Mouse (Mus musculus) stomach, postnatal 0 days (tissue): ENCODE measurements around the gene Ppp2r5a. TPM values are rescaled to one million over a fixed set of nuclear protein-coding genes. Genes with fewer than 3 reads are reported as not detected.
A peak's percentile ranks its signal among the peaks of the same experiment; 100 is the strongest.

Experiments
- ATAC-seq: fragments of 200-750 bp; cut with Nextera tagmentation; 2 replicates; pipeline ENCODE4 v1.8.0; 2017; ENCODE audit not compliant: low FRiP score, low TSS enrichment
- DNase-seq: peaks from one replicate; pipeline ENCODE4 v3.0.0-alpha.2; 2016; ENCODE audit warnings: low spot score
- H3K27ac ChIP-seq: fragments of 300-500 bp; sonication (generic); replicated peaks from 2 replicates; pipeline ENCODE4 v1.5.1; 2014; ENCODE audit warnings: mild to moderate bottlenecking, control low read depth
- H3K27me3 ChIP-seq: fragments of 300-500 bp; sonication (generic); 2 replicates; pipeline ENCODE4 v1.6.1; 2014; ENCODE audit warnings: low read length; ENCODE audit not compliant: control insufficient read depth, insufficient read depth
- H3K36me3 ChIP-seq: fragments of 300-500 bp; sonication (generic); 2 replicates; pipeline ENCODE4 v1.6.1; 2014; ENCODE audit warnings: low read length, mixed read lengths; ENCODE audit not compliant: control insufficient read depth, insufficient read depth
- H3K4me1 ChIP-seq: fragments of 300-500 bp; sonication (generic); replicated peaks from 2 replicates; pipeline ENCODE4 v1.6.1; 2014; ENCODE audit warnings: antibody characterized with exemption; ENCODE audit not compliant: control insufficient read depth, insufficient read depth
- H3K4me2 ChIP-seq: fragments of 300-500 bp; sonication (generic); replicated peaks from 2 replicates; pipeline ENCODE4 v1.6.1; 2014; ENCODE audit warnings: low read depth, mild to moderate bottlenecking, control low read depth, moderate library complexity
- H3K4me3 ChIP-seq: fragments of 300-500 bp; sonication (generic); 2 replicates; pipeline ENCODE4 v1.5.1; 2014; ENCODE audit warnings: low read depth, low read length, control low read depth
- H3K9ac ChIP-seq: fragments of 300-500 bp; sonication (generic); 2 replicates; pipeline ENCODE4 v1.6.1; 2014; ENCODE audit warnings: mild to moderate bottlenecking, low read length, control low read depth, mixed read lengths
- H3K9me3 ChIP-seq: fragments of 300-500 bp; sonication (generic); 2 replicates; pipeline ENCODE4 v1.6.1; 2016; ENCODE audit warnings: low read length; ENCODE audit not compliant: control insufficient read depth
- CTCF ChIP-seq: IDR thresholded peaks from 2 replicates; pipeline ENCODE4 v1.5.1; 2016; ENCODE audit warnings: antibody characterized with exemption, low read depth, mild to moderate bottlenecking, moderate library complexity
- EP300 ChIP-seq: optimal IDR thresholded peaks from 2 replicates; pipeline ENCODE3; 2016; ENCODE audit warnings: antibody characterized with exemption
- WGBS: fragments of 180-500 bp; shearing (Covaris S2); extraction: QIAGEN DNeasy Blood & Tissue Kit; methylation state at CpG from one replicate; pipeline ENCODE4 v1.1.7; 2014; 5-methylcytosine and 5-hydroxymethylcytosine counted together
- polyA plus RNA-seq: library from polyadenylated mRNA; unstranded; fragments of >200 nt; fragmentation: Nextera tagmentation; extraction: Ambion mirVana; gene quantifications from 2 replicates; pipeline ENCODE4 v1.2.1, GENCODE M21; 2015

Ppp2r5a gene
- polyA plus RNA-seq, 1 experiment from 2014 or later = 28.4 TPM

DNA sequence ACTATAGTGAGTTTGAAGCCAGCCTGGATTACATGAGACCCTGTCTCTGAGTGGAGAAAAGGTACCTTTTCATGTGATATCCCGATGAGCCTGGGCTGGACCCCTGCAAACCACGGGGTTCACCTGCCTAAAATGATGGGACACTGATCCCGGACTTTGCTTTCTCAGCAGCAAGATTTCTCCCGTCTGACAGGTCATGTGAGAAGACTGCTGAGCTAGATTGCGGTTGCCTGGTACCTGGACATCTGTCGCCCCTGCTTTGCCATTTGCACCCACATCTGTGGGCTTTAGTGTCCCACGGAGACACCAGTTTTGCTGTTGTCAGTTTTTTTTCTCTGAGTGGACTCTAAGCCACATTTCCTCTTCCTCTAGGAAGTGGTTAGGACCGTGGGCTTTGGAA is 75.8 kb downstream of the Ppp2r5a start:
- ATAC-seq (no peak), DNase-seq (no peak)
- no peaks in the 10 kb centered on the region for H3K9me3 ChIP-seq
- no peak overlapping the region for H3K4me3 ChIP-seq
- H3K27me3 ChIP-seq = no peaks in the 10 kb centered on the region
- 80% methylated on average over 8 of the region's 8 CpGs for WGBS
- H3K4me2 ChIP-seq = peak overlapping the region; percentile 93
- H3K4me1 ChIP-seq = peaks cover 4% of the 10 kb centered on the region
- H3K27ac ChIP-seq = no peak overlapping the region
- no peak for TF ChIP-seq EP300
- no peak for TF ChIP-seq CTCF
- H3K36me3 ChIP-seq = no peaks in the 10 kb centered on the region
- no peak overlapping the region for H3K9ac ChIP-seq

GRCm38 (mm10) chr1:191326233-191326882 is 76.7 kb downstream of the Ppp2r5a start:
- DNase-seq = peak; percentile 58
- peak overlapping the region; percentile 68 for H3K4me3 ChIP-seq
- 2% methylated on average over 30 of the region's 35 CpGs for WGBS

DNA sequence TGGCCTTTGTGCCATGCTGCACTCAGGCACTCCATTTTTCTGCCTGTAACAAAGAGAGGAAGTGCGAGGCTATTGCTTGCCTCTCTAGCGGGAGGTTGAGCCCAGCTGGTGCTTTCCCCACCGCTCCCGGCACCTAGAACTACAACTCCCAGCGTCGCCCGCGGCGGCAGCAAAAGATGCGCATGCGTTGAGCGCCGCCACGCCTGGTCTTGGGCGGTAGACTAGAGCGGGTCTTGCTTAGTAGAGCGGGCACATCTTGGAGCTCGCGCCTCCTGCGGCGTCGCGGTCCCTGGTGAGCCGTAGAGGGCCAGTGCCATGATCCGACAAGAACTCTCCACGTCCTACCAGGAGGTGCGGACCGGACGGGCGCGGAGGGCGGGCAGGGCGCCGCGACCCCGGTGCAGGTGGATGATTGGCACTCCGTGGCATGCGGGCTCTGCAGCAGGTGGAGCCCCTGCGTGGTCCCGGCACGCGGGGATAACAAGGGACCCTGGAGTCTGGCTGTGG is 77.3 kb downstream of the Ppp2r5a start, which contains the start of gene Tmem206:
Gene Tmem206, plus strand, starts transcription at position 187 of the 507 bp plus-strand sequence.
- under 1% methylated on average over 42 of the region's 42 CpGs for WGBS

More at GRCm38 (mm10) chr1:191326233-191326882, 76.7 kb downstream of the Ppp2r5a start:
- Histone ChIP-seq H3K36me3 (no peaks in the 10 kb centered on the region), H3K4me2 (peak overlapping the region; percentile 93), H3K9me3 (no peaks in the 10 kb centered on the region), H3K9ac (peak overlapping the region; percentile 65), H3K4me1 (peaks cover 4% of the 10 kb centered on the region), H3K27ac (peak overlapping the region; percentile 13; the same call in 1 of the 2 replicates), H3K27me3 (no peaks in the 10 kb centered on the region)
- peak; percentile 55 for ATAC-seq
- TF ChIP-seq CTCF (no peak), EP300 (no peak)

GRCm38 (mm10) chr1:191324733-191325590 is 78.1 kb downstream of the Ppp2r5a start:
- ATAC-seq (peak; percentile 21; the same call in 1 of the 2 replicates), DNase-seq (no peak)
- H3K27me3 ChIP-seq = no peaks in the 10 kb centered on the region
- no peak overlapping the region for H3K9ac ChIP-seq
- peaks cover 4% of the 10 kb centered on the region for H3K4me1 ChIP-seq
- no peak for TF ChIP-seq EP300
- TF ChIP-seq CTCF = no peak
- WGBS = 76% methylated on average over 7 of the region's 7 CpGs
- no peak overlapping the region for H3K27ac ChIP-seq
- H3K4me2 ChIP-seq = peak overlapping the region; percentile 93
- H3K4me3 ChIP-seq = peak overlapping the region; percentile 68; the same call in 1 of the 2 replicates
- H3K9me3 ChIP-seq = no peaks in the 10 kb centered on the region
- no peaks in the 10 kb centered on the region for H3K36me3 ChIP-seq

More for the DNA sequence above, 77.3 kb downstream of the Ppp2r5a start, which contains the start of gene Tmem206:
- H3K36me3 ChIP-seq = no peaks in the 10 kb centered on the region
- TF ChIP-seq CTCF = peak; percentile 24; the same call in 1 of the 2 replicates
- TF ChIP-seq EP300 = no peak
- H3K27me3 ChIP-seq = no peaks in the 10 kb centered on the region
- peak within 1 kb of the TSS; percentile 65 for H3K9ac ChIP-seq
- no peaks in the 10 kb centered on the region for H3K9me3 ChIP-seq
- peaks cover 4% of the 10 kb centered on the region for H3K4me1 ChIP-seq
- DNase-seq (peak; percentile 94), ATAC-seq (peak; percentile 93)
- peak within 1 kb of the TSS; percentile 93 for H3K4me2 ChIP-seq
- H3K27ac ChIP-seq = peak within 1 kb of the TSS; percentile 13; the same call in 1 of the 2 replicates
- peak within 1 kb of the TSS; percentile 68 for H3K4me3 ChIP-seq

DNA sequence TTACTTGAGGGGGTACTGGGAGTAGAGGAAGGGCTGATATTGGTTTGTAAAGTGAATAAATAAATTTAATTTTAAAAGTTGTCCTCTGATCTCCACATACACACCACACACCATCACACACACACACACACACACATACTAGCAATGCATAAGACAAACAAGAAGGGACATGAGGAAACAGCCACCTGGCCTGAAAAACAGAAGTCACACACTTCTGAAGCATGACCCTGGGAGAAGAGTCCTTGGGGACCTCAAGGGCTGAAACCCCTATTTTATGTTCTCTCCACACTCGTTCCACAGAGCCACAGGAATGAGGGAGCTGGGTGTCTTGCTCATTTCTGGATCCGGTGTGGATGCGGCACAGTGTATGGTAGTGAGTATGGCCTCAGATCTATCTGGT is 79.7 kb downstream of the Ppp2r5a start:
- H3K27ac ChIP-seq = no peak overlapping the region

More for the DNA sequence above, 79.7 kb downstream of the Ppp2r5a start:
- WGBS = 86% methylated on average over 3 of the region's 3 CpGs
- Histone ChIP-seq H3K4me1 (peaks cover 4% of the 10 kb centered on the region), H3K36me3 (no peaks in the 10 kb centered on the region), H3K4me2 (no peak overlapping the region), H3K27me3 (no peaks in the 10 kb centered on the region), H3K4me3 (no peak overlapping the region), H3K9ac (no peak overlapping the region), H3K9me3 (no peaks in the 10 kb centered on the region)
- TF ChIP-seq CTCF = no peak
- TF ChIP-seq EP300 = no peak
- no peak for DNase-seq
- ATAC-seq = no peak
